Mouse (Mus musculus): ENCODE results near the gene Tshz2. TPM values are rescaled to one million over a fixed set of nuclear protein-coding genes. Genes with fewer than 3 reads are reported as not detected.

The Tshz2 gene
- polyA plus RNA-seq, 1 experiment from 2014 or later = 1.0 TPM

DNA sequence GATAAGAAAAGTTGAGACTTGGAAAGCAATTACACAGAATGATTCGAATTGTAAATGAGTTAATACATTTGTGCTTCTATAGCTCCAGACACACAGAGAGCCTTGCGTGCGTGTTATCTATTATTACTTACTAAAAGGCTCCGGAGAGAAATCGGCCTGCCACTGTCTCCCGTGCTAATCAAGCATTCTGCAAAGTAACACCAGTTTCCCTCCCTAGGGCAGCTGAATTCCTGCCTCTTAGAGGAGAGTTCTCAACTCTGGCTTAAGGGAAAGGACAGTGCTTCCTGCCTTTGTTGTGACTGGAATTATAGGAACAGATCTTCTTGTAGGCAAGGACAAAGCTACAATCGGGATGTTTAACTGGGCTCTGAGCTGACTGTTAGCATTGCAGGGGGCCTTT is 101.2 kb downstream of the Tshz2 start:
- Histone ChIP-seq H3K4me1 (ENCODE audit: control insufficient read depth, low read depth, low read length) (no peaks in the 10 kb centered on the region), H3K9me3 (replicated peaks; ENCODE audit: control insufficient read depth, low read length) (no peaks in the 10 kb centered on the region), H3K36me3 (ENCODE audit: control insufficient read depth, insufficient read depth) (no peaks in the 10 kb centered on the region), H3K27ac (ENCODE audit: low read length) (no peak overlapping the region), H3K27me3 (ENCODE audit: control insufficient read depth, insufficient read depth, low read depth, low read length) (no peaks in the 10 kb centered on the region), H3K4me3 (ENCODE audit: low read depth, low read length) (no peak overlapping the region), H3K9ac (ENCODE audit: low read depth, low read length) (no peak overlapping the region), H3K4me2 (ENCODE audit: low read depth, low read length) (no peak overlapping the region)
- ATAC-seq (ENCODE audit: low read depth) = no peak
- 51% methylated on average over 7 of the region's 7 CpGs for WGBS (ENCODE audit: insufficient replicate concordance)

DNA sequence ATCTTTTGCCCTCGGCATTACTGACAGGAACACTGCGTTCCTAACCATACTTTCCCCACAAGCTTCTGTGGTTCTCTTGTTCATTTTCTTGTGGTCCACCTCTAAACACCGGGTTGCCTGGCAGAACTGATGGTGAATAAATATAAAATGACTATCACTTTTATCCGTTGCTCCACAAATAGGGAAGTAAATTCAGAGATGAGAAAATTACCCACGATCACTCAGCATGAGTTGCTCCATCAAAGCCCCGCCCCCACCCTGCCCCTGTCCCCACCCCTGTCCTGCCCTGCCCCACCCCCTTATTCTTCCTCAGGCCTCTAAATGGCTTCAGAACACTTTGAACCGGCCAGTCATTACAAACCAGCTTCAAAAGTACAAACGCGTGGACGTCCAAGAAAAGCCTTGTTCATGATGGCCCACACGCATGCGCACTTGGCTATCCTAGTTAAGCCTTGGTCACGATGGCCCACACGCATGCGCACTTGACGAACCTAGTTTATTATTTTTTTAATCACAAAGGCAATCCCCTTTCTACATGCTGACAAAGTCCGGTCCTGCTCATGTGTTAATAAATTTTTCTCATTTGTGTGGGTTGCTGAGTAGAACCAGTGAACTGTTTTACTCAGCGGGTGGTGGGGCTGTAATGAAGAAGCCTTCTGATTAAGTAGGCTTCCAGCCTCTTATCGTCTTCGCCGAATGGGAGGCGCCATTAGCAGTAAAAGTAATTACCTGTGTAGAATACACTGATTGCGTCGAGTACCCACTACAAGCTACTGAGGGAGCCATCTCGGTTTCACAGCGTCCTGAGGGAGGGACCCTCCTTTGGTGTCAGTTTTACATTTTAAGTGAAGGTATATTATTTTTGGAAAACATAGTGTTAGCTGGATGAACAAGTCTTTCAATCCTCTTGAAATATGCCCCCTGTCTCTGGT is 102.9 kb downstream of the Tshz2 start:
- Histone ChIP-seq H3K27me3 (ENCODE audit: control insufficient read depth, insufficient read depth, low read depth, low read length) (no peaks in the 10 kb centered on the region), H3K4me3 (ENCODE audit: low read depth, low read length) (no peak overlapping the region), H3K4me2 (ENCODE audit: low read depth, low read length) (no peak overlapping the region), H3K27ac (ENCODE audit: low read length) (no peak overlapping the region), H3K4me1 (ENCODE audit: control insufficient read depth, low read depth, low read length) (no peaks in the 10 kb centered on the region), H3K9me3 (replicated peaks; ENCODE audit: control insufficient read depth, low read length) (no peaks in the 10 kb centered on the region), H3K9ac (ENCODE audit: low read depth, low read length) (no peak overlapping the region), H3K36me3 (ENCODE audit: control insufficient read depth, insufficient read depth) (no peaks in the 10 kb centered on the region)
- ATAC-seq (ENCODE audit: low read depth) = no peak
- WGBS (ENCODE audit: insufficient replicate concordance) = 71% methylated on average over 26 of the region's 26 CpGs

DNA sequence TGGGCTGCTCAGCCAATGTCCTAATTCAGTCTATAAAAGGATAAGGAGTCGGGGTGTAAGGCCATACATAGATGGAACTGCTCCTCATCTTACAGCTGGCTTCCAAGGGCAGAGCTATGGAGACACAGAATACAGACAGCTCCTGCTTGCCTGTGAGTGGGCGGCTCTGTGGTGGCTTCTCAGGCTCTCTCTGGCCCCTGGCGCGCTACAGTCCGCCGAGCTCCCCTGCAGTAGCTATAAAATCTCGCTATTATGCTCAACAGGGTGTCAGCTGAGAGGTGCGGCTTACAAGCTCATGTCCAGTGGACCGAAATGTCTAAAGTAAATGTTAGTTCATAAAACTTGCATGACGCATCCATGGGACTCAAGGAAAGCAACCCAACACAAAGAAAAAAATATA is 108.2 kb downstream of the Tshz2 start:
- no peak for ATAC-seq (ENCODE audit: low read depth)
- 72% methylated on average over 10 of the region's 10 CpGs for WGBS (ENCODE audit: insufficient replicate concordance)

DNA sequence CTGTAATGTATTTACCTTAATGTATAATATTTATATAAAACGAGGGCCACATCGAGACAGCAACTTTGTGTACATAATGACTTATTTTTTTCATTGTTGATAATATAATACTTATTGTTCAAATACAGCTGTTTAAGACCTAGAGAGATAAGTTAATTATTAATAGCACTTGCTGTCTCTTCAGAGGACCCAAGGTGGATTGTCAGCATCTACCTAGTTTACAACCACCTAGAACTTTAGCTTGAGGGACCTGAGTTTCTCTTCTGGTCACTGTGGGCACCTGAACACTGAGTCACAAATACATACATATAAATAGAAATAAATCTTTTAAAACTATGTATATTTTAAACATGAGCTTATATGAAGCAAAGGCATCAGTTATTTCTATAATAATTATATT is 110.0 kb downstream of the Tshz2 start:
- H3K4me2 ChIP-seq (ENCODE audit: low read depth, low read length) = no peak overlapping the region
- no peak for ATAC-seq (ENCODE audit: low read depth)
- WGBS (ENCODE audit: insufficient replicate concordance) = 49% methylated on average over 2 of the region's 2 CpGs
- H3K27me3 ChIP-seq (ENCODE audit: control insufficient read depth, insufficient read depth, low read depth, low read length) = no peaks in the 10 kb centered on the region
- no peak overlapping the region for H3K9ac ChIP-seq (ENCODE audit: low read depth, low read length)
- no peaks in the 10 kb centered on the region for H3K36me3 ChIP-seq (ENCODE audit: control insufficient read depth, insufficient read depth)
- no peak overlapping the region for H3K27ac ChIP-seq (ENCODE audit: low read length)
- H3K9me3 ChIP-seq (replicated peaks; ENCODE audit: control insufficient read depth, low read length) = no peaks in the 10 kb centered on the region
- no peaks in the 10 kb centered on the region; the same call in 1 of the 2 replicates for H3K4me1 ChIP-seq (ENCODE audit: control insufficient read depth, low read depth, low read length)
- no peak overlapping the region for H3K4me3 ChIP-seq (ENCODE audit: low read depth, low read length)

More for the DNA sequence above, 108.2 kb downstream of the Tshz2 start:
- H3K4me2 ChIP-seq (ENCODE audit: low read depth, low read length) = no peak overlapping the region
- H3K4me3 ChIP-seq (ENCODE audit: low read depth, low read length) = no peak overlapping the region
- H3K27me3 ChIP-seq (ENCODE audit: control insufficient read depth, insufficient read depth, low read depth, low read length) = no peaks in the 10 kb centered on the region
- no peaks in the 10 kb centered on the region; the same call in 1 of the 2 replicates for H3K4me1 ChIP-seq (ENCODE audit: control insufficient read depth, low read depth, low read length)
- H3K9ac ChIP-seq (ENCODE audit: low read depth, low read length) = no peak overlapping the region
- H3K9me3 ChIP-seq (replicated peaks; ENCODE audit: control insufficient read depth, low read length) = no peaks in the 10 kb centered on the region
- no peaks in the 10 kb centered on the region for H3K36me3 ChIP-seq (ENCODE audit: control insufficient read depth, insufficient read depth)
- no peak overlapping the region for H3K27ac ChIP-seq (ENCODE audit: low read length)

DNA sequence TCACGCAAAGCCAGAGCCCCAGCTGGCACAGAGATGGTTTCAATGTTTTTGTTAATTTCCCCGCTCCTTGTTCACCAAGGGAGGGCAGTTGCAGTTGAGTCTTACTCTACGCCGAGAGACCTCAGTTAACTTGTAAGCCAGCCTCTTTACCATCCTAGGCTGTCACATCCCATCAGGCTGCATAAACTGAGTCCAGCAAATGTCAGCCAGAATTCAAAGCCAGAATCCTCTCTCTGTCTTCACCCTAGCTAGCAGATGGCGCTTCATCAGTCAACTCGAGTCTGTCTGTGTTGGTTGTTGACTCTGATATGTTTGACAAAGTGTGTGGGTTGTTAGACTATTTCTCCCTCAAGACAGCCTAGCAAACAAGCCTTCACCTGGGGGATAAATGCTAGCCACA is 110.5 kb downstream of the Tshz2 start:
- H3K27ac ChIP-seq (ENCODE audit: low read length) = no peak overlapping the region
- no peaks in the 10 kb centered on the region for H3K9me3 ChIP-seq (replicated peaks; ENCODE audit: control insufficient read depth, low read length)
- ATAC-seq (ENCODE audit: low read depth) = no peak
- H3K36me3 ChIP-seq (ENCODE audit: control insufficient read depth, insufficient read depth) = no peaks in the 10 kb centered on the region
- no peak overlapping the region for H3K4me3 ChIP-seq (ENCODE audit: low read depth, low read length)
- no peaks in the 10 kb centered on the region for H3K27me3 ChIP-seq (ENCODE audit: control insufficient read depth, insufficient read depth, low read depth, low read length)
- H3K4me2 ChIP-seq (ENCODE audit: low read depth, low read length) = no peak overlapping the region
- no peaks in the 10 kb centered on the region; the same call in 1 of the 2 replicates for H3K4me1 ChIP-seq (ENCODE audit: control insufficient read depth, low read depth, low read length)
- 63% methylated on average over 6 of the region's 6 CpGs for WGBS (ENCODE audit: insufficient replicate concordance)
- H3K9ac ChIP-seq (ENCODE audit: low read depth, low read length) = no peak overlapping the region

DNA sequence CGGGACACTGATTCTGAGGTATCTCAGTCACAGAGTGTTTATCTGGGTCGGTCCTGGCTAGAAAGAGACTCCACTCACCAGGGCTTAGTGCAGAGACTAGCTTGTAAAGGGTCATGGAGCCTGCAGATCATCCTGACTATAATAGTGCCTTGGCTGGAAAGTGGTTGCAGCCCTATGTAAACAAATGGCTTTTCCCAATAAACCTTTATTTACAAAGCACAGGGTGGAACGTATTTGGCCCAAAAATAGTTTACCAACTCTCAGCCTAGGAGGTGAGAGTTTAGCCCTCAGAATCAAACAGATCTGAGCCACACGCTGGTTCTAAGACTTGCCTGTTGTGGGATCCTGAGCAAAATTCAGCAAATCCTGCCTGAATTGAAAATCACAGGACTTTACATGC is 111.1 kb downstream of the Tshz2 start:
- Histone ChIP-seq H3K9me3 (replicated peaks; ENCODE audit: control insufficient read depth, low read length) (no peaks in the 10 kb centered on the region), H3K36me3 (ENCODE audit: control insufficient read depth, insufficient read depth) (no peaks in the 10 kb centered on the region), H3K4me2 (ENCODE audit: low read depth, low read length) (no peak overlapping the region), H3K9ac (ENCODE audit: low read depth, low read length) (no peak overlapping the region), H3K4me1 (ENCODE audit: control insufficient read depth, low read depth, low read length) (no peaks in the 10 kb centered on the region; the same call in 1 of the 2 replicates), H3K27ac (ENCODE audit: low read length) (no peak overlapping the region), H3K4me3 (ENCODE audit: low read depth, low read length) (no peak overlapping the region), H3K27me3 (ENCODE audit: control insufficient read depth, insufficient read depth, low read depth, low read length) (no peaks in the 10 kb centered on the region)
- ATAC-seq (ENCODE audit: low read depth) = peak; percentile 62
- 46% methylated on average over 4 of the region's 4 CpGs for WGBS (ENCODE audit: insufficient replicate concordance)

DNA sequence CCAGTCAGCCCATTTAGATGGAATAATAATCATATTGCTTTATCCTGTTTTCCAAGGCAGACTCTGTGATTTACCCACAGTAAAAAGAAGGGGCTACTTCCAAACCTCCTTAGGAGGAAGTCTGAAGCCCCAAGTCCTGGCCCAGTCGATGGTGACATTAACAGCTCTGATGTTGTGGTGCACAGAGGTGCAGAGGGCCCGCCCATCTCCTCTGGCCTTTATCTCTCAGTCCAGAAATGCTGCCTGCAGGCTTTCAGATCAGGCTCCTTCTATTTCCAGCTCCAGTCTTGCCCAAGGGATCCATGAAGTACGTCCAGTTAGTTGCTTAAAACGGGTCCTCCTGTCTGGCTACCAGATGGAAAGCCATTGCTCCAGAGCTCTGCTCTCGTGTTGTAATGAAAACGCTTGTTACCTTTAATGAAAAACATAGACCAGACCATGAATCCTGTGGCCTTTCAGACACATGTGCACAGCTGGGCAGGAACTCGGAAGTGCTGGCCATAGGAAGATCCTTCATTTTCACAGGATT is 114.4 kb downstream of the Tshz2 start:
- no peak for ATAC-seq (ENCODE audit: low read depth)
- Histone ChIP-seq H3K4me2 (ENCODE audit: low read depth, low read length) (no peak overlapping the region), H3K9ac (ENCODE audit: low read depth, low read length) (no peak overlapping the region), H3K27me3 (ENCODE audit: control insufficient read depth, insufficient read depth, low read depth, low read length) (no peaks in the 10 kb centered on the region), H3K4me1 (ENCODE audit: control insufficient read depth, low read depth, low read length) (no peaks in the 10 kb centered on the region; the same call in 1 of the 2 replicates), H3K36me3 (ENCODE audit: control insufficient read depth, insufficient read depth) (no peaks in the 10 kb centered on the region), H3K4me3 (ENCODE audit: low read depth, low read length) (no peak overlapping the region), H3K27ac (ENCODE audit: low read length) (no peak overlapping the region), H3K9me3 (replicated peaks; ENCODE audit: control insufficient read depth, low read length) (no peaks in the 10 kb centered on the region)
- WGBS (ENCODE audit: insufficient replicate concordance) = 48% methylated on average over 7 of the region's 7 CpGs

DNA sequence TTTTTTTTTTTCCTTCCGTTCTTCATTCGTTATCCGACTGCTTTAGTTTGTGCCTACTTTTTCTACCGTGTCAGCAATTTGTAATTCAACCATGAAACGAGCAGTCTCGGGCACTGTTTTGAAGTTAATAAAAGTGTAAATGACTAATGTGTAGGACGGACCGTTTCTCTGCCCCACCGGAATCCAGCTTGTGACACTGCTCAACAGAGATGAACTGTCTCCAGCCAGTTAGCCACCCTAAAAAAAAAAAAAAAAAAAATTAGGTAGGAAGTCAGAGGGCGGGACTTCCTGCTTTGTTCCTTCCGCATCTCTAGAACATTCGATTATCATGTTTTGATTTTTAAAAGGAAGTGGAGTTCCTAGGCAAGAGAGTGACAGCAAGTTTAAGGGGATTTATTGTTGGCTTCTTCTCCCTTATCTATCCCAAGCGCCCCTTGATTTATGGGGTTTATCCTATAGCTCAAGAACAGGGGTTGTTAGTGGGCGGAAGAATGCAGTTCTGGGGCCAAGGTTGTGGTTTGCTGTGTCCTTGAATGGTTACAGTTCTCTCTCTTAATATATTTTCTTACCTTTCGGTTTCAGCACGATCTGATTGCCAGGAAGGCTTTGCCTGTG is 116.6 kb downstream of the Tshz2 start:
- no peak overlapping the region for H3K4me2 ChIP-seq (ENCODE audit: low read depth, low read length)
- no peak overlapping the region for H3K4me3 ChIP-seq (ENCODE audit: low read depth, low read length)
- no peaks in the 10 kb centered on the region for H3K27me3 ChIP-seq (ENCODE audit: control insufficient read depth, insufficient read depth, low read depth, low read length)
- no peaks in the 10 kb centered on the region; the same call in 1 of the 2 replicates for H3K4me1 ChIP-seq (ENCODE audit: control insufficient read depth, low read depth, low read length)
- no peak overlapping the region for H3K9ac ChIP-seq (ENCODE audit: low read depth, low read length)
- ATAC-seq (ENCODE audit: low read depth) = no peak
- H3K27ac ChIP-seq (ENCODE audit: low read length) = no peak overlapping the region
- no peaks in the 10 kb centered on the region for H3K36me3 ChIP-seq (ENCODE audit: control insufficient read depth, insufficient read depth)
- no peaks in the 10 kb centered on the region for H3K9me3 ChIP-seq (replicated peaks; ENCODE audit: control insufficient read depth, low read length)
- WGBS (ENCODE audit: insufficient replicate concordance) = 63% methylated on average over 16 of the region's 16 CpGs

All from liver, embryonic 16.5 days (tissue).